Mouse (Mus musculus): ENCODE measurements around the gene Krt76.

Krt76 gene

DNA sequence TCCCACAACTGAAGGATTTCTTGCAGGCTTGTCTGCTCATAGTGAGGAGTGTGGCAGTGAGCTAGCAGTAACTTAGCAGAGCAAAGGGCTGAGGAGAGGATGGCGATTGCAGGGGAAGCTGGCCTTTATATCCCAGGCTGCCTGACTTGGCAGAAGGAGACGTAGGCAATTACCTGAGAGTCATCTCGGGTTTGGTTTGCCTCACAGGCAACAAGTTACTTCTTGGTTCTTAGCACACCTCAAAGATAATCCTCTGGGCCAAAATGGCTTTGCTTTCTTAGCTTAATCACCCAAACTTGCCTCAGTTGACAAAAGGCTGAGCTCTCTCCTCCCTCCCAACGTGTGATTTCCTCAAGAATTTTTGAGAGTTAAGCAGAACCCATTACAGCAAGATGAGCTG, at the start of gene Krt76:
Gene Krt76, minus strand, starts transcription at position 101 of the 400 bp plus-strand sequence.
- DNase-seq, result no peak

DNA sequence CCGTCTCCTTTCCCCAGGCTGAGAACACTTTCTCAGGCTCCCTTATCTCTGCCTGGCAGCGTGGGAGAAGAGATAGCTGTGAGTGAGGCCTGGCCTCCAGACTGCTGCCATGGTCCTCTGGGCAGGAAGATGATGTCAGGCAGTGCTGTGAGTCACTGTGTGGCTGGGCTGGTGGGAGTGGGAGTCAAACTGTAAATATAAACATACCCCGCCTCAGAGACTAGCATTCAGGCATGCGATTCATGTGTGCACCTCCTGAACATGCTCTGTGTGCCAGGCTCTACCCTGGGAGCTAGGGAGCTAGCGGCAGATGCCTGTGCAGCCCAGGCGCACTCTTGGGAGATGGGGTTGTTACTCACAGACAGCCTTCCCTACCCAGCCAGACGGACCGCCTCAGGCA, 49.2 kb upstream of the Krt76 start:
- no peak for DNase-seq

DNA sequence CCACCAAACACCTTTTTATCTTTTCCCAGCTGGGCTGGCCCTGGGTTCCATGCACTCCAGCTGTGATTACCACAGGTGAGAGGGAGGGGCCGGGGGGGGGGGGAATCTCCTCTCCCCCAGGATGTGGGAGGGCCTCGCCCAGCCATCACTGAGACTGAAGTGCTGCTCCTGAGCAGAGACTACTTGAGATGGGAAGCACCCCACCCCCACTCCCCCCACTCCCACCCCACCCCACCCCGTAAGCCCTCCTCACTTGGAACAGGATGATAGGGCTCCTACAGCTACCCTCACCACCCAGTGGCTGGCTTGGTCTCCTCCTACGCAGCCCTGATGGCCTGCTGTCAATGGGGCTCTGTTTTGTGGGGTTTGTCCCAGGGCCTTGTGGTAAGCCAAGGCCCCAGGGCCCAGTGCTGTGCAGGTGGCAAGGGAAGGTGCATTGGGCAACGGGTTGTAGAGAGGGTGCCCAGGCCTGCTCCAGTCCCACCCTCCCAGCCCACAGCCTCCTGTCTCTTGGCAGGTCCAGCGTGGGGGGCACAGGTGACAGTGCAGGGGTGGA, 47.6 kb upstream of the Krt76 start, which contains the start of gene Krt79:
Gene Krt79, minus strand, starts transcription at position 51 of the 556 bp plus-strand sequence.
- no peak for DNase-seq

DNA sequence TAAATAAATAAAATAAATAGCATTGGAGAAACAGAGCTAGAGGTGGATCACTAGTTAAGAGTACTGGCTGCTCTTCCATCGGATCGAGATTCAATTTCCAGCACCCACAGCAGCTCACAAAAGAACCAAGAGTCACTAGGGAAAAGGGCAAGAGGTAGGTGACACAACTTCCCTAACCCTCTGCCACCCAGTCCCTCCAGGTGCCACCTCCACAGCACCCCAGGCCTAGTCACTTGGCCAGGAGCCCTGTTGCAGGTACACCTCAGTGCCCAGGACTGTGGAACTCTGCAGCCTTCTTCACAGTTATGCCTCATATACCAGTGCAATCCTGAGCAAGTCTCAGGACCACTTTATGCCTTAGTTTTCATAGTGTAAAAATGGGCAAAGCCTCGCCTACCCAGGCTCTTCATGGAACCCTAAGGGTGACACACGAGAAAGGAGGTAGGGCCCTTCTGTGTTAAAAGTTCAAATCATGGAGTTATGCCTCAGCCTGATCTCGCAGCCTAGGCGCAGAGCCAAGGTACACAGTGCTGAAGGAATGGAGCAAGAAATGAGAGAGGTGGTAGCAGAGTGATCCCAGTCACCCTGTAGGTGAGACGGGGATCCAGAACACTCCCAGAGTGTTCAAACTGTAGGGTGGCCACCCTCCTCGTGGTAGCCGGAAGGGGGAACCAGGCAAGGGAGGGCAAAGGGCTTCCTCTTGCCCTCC, 46.0 kb upstream of the Krt76 start:
- DNase-seq, result no peak

DNA sequence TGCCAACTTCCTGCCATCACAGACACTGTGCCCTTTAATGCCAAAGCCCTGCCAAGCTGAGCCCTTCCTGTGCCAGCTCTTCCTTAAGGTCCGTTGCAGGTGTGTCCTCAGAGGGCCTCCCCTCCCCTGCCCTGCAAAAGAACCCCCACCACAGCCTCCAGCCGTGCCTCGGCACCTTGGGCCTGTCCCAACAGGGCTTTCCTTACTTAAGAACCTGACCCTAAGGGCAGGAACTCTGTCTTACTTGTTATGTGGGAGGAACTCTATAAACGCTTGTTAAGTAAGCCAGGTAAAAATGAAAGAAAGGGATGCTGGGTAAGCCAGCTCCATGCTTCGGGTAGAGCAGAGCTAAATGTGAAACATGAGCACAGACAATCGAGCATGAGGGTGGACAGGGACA, 40.3 kb upstream of the Krt76 start:
- DNase-seq, result no peak

DNA sequence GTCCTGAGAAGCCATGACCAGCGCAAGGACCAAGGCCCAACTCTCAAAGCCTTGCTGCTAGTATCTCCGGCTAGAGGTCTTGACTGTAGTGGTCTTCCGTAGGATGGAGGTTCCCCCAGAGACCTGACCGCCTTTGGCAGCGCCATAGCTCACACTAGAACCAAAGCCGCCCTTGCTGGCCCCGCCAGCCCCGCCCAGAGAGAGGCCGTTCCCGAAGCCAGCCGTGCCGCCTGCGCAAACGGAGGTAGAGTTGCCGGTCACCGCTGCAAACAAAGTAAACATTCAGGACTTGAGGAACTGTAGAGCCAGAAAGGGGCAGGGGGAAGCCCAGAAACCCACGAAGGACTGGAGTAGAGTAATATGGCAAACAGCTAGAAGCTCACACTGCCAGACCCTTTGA, 36.9 kb upstream of the Krt76 start:
- peak; percentile 28 for DNase-seq

DNA sequence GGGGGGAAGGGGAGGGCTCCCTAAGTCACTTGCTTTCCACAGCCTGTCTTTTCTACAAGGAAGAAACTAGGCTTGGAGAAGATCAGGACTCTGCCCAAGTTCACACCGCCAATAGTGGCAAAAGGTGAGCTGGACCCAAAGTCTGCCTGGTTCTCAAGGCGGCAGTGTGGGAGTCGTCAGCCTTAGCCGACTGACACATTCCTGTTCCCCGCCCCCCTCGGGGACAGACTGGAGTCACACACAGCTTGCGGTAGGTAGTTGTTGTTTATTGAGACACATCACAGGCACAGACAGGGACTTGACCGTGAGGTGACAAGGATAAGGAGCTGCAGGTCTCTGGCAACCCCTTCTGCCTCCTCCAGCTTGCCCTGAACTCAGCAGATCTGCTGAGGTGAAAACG, 36.4 kb upstream of the Krt76 start:
- DNase-seq, result no peak

DNA sequence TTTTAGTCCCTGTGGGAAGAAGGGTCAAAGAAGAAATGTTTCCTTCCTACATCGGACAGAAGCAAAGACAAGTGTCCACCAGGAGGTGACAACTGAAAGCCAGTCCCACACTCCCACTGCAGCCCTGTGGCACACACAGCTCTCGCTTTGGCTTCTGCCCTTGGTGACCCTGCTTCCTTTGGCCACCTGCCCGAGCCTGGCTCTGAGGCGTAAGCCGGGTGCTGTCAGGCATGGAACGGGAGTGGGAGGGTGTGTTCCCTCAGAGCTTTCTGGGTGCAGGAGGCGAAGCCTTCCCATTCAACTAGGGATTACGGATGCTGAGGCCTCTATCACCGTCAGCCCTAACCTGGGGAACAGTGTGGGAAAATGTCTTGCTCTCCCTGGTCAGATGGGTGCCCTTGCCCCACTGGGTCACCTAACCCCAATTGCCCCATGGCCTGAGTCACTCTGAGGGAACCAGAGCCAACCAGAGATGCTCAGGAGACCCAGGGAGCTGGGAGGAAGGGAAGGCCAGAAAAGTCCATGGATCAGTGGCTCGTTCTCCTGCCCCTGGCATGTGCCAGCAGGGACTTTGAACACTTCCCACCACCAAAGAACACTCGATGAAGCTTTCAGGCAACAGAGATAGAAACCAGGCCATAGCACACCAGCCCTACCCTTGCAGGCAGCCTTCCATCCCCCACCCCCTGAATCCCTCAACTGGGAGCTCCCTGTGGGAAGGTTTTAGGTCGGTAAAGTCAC, 34.8 kb upstream of the Krt76 start:
- no peak for DNase-seq

DNA sequence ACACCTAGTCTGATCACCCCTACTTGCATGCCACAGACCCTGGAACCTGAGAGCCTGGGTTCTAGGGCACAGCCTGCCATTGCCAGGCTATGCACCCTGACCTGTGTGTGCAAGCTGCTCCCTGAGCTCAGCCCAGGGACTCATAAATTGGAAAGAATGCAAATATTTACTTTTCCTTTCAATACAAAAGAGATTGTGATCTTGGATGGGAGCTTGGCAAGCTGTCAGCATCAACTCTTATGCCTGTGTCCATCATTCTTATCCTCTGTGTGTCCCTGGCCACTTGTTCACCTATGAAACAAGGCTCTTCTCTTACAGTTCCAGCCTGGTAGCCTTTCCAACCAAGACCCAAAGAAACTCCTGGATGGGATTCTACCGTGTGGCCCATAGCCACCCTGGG, 32.3 kb upstream of the Krt76 start:
- no peak for DNase-seq

DNA sequence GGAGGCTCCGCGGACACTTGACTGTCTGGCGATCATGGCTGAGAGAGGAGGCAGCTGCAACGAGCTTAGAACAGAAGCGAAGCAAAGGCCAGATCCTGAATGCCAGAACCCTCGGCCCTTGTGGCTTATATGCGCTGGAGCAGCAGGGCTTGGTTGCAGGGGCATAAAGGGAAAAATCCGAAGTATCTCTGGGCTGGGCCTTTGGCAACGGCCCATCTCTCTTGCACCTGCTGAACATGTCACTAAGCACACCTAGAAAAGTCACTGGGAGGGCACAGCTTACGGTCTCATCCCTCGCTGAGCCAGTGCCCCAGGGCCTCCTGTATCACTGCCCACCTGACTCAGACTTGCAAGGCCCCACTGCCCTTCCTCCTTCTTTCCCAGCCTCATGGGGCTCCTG, 31.9 kb upstream of the Krt76 start, which contains the start of gene Krt4:
Gene Krt4, minus strand, starts transcription at position 101 of the 400 bp plus-strand sequence.
- no peak for DNase-seq

DNA sequence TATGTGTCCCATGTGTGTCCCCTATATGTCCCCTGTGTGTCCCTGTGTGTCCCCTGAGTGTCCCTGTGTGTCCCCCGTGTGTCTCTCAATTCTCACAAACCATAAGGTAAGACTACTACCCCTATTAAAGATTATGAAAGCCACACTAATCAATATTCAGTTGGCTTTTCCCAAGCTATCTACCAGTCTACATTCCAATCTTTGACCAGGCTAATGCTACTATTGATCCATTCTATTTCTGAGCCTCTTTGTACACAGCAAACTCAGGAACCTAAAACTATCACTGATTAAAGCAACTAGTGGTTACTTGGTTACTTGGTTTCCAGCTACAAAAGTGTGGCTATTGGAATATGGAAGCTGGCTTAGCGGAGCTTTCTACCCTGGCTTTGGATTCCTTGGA, 29.6 kb upstream of the Krt76 start:
- no peak for DNase-seq

DNA sequence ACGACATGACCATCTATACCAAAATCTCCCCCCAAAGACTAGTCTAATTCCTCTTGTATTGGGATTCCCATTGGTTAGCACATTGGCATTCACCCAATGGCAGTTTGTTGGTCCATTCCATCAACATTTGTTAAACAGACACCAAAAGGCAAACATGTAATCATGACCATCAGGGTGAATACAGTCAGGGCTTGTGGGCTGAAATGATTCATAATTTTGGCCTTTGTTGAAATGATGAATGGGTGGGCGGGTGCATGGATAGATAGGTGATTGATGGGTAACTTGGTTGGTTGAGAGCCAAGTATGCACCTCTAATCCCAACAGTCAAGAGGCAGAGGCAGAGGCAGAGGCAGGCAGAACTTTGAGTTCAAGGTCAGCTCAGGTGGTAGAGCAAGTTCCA, 23.4 kb upstream of the Krt76 start:
- DNase-seq, result no peak

DNA sequence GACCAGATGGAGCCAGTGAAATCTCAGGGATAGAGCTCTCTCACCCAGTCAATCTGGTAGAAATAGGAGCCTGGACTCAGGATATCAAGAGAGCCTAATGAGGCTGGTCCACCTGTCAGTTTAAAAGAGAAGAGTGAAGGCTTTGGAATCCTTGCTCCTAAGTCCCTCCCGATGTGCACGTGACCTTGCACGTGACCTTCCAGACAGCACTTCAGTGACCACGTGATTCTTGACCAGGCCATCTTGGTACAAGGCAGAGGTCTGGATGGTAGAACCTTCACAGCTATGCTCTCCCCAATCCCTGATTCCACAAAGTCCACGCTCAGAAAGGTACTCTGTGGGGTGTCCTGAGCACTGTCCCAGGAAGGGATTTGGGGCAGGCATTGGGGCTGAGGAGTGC, 12.1 kb upstream of the Krt76 start:
- no peak for DNase-seq

DNA sequence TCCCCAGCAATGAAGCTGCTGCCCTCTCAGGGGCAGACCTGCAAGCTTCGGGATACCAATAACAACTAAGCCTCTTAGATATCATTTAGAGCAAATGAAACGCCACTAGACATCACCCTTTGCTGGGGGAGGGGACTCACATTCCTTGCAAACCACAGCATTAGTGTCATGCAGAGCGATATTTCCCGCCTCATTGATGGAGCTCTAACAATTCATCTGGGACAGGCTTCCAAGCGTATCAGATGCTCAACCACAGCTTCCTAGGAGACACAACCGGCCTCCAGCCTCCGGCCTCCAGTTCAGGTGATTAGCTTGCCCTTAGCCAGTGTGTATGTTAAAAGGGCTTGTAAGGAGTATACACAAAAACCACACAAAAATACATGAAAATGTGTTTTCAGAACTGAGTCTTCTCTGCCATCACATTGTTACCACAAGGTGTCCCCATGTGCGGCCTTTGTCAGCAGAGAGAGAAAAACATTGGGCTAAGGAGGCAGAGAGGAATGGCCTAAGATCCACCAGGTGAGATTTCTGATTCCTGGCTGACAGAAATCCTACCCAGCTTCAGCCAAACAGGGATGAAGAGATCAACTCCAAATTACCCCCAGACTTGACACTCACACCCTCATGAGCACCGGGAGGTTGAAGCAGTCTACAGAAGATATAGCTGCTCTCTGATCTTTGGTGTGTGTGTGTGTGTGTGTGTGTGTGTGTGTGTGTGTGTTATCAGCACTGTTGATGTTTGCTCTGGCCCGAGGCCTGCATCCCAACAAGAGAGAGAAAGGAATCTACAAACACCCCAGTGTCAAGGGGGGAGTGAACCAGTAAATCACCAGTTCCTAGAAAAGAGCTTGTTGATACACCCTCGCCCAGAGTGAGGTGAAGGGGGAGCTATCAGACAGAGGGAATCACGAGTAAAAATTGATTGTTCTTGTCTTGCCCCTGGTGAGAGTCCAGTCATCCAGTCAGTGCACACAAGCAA, 9.7 kb upstream of the Krt76 start:
- DNase-seq, result no peak

DNA sequence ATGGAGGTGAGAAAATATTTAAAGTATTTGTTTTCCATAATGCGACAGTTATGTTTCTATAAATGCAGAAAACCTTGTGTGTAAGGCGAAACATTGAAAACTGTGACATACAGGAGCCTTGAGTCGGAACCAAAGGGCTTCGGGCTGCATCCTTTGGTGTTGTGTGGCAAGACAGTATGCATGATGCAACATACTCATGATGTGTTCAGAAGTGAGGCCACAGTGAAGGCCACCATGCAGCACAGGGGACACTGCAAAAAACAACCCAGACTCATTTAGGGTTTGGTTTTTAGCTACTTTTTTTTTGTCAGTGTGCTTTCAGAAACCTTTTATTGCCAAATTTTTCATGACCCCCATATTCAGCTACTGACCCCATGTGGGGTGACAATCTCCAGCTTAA, 2.5 kb upstream of the Krt76 start:
- no peak for DNase-seq

DNA sequence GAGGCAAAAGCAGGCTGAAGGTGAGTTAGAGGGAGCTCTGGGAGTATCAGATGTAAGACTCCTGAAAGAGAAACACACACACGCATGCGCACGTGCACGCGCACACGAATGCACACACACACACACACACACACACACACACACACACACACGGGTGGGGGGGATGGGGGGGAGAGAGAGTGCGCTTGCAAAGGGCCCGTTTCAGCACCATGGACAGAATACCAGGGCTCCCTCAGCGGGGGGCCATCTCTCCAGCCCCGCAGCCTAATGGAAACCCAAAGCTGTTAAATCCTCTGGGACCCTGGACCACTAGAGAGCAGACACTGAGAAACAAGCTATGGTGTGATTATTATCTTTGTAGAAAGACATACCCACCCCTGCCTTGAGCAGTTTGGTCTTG, 12.9 kb downstream of the Krt76 start:
- peak; percentile 11 for DNase-seq

DNA sequence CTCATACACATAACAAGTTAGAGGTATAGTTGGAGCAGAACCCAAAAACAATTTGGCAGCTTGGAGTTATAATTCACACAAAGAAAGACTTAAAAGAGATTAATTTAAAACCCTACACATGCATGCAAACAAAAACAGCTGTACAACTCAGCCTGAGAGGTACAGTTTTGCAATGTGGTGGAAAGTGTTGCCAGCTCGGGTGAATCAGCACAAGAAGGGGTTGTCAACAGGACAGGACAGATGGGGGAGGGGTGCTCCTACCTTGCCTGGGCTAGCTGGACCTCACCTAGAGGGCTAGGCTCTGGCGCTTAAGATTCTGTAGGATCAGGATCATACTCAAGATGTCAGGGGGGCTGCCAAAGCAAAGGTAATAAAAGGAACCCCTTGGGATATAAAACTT, 14.7 kb downstream of the Krt76 start:
- no peak for DNase-seq

DNA sequence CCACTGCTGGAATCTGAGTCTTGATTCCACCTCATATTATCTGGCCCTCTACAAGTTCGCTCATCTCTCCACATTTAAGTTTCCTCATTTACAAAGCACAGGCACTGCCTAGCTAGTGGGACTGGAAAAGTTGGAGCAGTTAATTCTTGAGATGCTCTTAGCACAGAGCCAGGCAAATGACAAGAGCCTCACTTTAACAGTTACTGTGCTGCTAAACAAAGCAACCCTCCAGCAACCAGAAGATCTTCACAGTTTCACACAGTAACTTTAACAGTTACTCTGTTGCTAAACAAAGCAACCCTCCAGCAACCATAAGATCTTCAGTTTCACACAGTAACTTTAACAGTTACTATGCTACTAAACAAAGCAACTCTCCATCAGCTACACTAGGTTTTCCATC, 18.3 kb downstream of the Krt76 start:
- DNase-seq, result no peak

DNA sequence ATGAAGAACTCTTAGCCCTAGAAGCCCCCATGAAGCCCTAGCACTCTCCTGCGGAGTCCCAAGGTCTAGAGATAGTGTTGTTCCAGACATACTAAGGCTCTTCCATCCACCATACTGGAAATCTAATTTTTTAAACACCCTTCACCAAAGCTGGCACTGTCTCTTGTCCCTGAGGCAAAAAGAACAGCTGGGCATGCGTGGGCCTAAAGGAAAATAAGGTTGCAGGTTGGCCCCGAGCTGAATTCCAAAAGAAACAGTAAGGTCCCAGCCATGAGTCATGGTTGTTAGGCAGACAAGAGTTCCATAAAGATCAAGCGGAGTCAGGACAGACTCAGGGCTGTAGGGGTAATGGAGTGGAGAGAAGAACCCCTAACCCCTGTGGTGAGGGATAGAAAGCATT, 19.5 kb downstream of the Krt76 start:
- no peak for DNase-seq

DNA sequence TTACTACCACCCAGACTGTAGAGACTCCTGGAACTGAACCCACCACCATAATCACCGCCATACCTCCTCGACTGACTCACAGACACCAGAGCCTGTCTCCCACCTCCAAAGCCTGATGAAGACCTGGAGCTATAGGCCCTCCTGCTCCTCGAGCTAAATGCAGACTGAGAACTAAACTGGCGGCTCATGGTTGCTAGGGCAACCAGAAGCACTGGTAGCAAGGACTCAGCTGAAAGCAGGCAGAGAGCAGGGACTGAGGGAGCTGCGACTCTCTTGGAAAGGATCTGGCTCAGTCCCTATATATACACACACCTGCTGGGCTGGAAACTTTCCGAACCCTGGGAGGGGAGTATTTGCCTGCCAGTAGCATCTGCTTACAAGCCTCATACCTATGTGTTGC, 23.3 kb downstream of the Krt76 start, which contains the start of gene Krt77:
Gene Krt77, minus strand, starts transcription at position 275 of the 400 bp plus-strand sequence.
- DNase-seq, result no peak

DNA sequence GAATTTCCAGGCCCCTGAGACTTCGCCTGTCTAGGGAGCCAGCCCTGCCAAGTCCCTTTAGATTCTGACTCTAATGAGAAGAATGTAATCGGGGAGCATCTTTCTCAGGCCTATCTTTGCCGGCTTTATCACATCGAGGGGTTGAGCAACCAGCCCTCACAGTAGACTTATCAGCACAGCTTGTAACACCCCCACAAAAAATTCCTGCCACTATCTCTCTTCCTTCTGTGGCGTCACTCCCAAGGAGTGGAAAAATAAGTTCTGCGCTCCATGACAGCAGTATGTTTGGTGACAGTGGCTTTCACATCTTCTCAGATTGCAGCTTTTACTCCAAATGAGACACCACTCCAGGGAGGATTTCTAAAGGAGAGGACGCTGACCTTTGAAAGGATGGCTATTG, 26.0 kb downstream of the Krt76 start:
- DNase-seq, result no peak

DNA sequence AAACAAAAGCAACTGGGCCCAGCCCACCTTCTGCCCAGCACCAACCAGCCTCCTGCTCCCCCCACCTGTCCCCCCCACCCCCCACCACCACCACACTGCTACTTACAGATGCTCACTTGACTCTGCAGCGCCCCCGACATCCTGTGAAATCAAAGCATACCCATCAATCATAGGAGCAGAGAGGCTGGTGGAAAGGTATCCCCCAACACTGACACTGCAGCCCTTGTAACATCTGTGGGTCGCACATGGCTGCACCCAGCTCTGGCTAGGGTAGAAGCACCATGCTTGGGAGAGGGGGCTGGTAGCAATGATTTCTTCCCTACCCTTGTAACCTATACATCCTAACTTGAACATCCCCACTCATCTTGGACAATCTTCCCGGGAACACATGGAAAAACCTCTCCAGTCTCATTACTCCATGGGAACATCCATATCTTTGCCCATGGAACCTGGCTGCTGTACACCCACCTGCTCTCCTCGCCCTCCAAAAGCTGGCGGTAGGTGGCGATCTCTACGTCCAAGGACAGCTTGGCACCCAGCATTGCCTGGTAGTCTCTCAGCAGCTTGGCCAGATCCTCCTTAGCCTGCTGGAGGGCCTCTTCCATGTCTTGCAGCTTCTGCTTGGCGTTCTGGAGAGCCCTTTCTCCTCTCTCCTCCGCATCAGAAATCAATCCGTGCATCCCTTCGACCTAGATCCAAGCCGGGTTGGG, 32.1 kb downstream of the Krt76 start:
- no peak for DNase-seq
